Mouse (Mus musculus): ENCODE data around the gene Olfr10. TPM values are rescaled to one million over a fixed set of nuclear protein-coding genes. Genes with fewer than 3 reads are reported as not detected.

Olfr10 gene
- polyA plus RNA-seq, 1 experiment: not detected

GRCm38 (mm10) chr11:49322442-49322841 is 17.9 kb downstream of the Olfr10 start, which contains the start of gene Olfr1391:
Gene Olfr1391, plus strand, starts transcription at chr11:49322742.
- H3K79me3 ChIP-seq (ENCODE audit: low read depth): no peaks in the 10 kb centered on the region
- no peak within 1 kb of the TSS for H3ac ChIP-seq (ENCODE audit: control insufficient read depth, insufficient read length, low read depth)
- H3K36me3 ChIP-seq (ENCODE audit: control insufficient read depth, insufficient read depth): no peaks in the 10 kb centered on the region
- no peak for TF ChIP-seq FOSL1 (IDR thresholded peaks at IDR 0.05; ENCODE audit: insufficient read depth, low read length, poor library complexity, severe bottlenecking)
- TF ChIP-seq CEBPB (IDR thresholded peaks at IDR 0.05; ENCODE audit: low read depth): no peak
- TF ChIP-seq MYOG (IDR thresholded peaks at IDR 0.05; ENCODE audit: control insufficient read depth, extremely low read depth, insufficient read length): no peak
- TF ChIP-seq MAX (IDR thresholded peaks at IDR 0.05): no peak
- TF ChIP-seq CTCF (IDR thresholded peaks at IDR 0.05; ENCODE audit: control insufficient read depth, insufficient read depth, insufficient read length): no peak
- no peak for TF ChIP-seq USF1 (IDR thresholded peaks at IDR 0.05; ENCODE audit: low read depth)
- TF ChIP-seq MYOD1 (IDR thresholded peaks at IDR 0.05; ENCODE audit: control insufficient read depth, insufficient read length, low read depth): no peak
- H3K79me2 ChIP-seq (ENCODE audit: control insufficient read depth, insufficient read depth): no peaks in the 10 kb centered on the region
- H3K27me3 ChIP-seq (ENCODE audit: control insufficient read depth, insufficient read depth, insufficient read length): no peaks in the 10 kb centered on the region
- no peak within 1 kb of the TSS for H3K4me3 ChIP-seq (ENCODE audit: insufficient read depth, poor library complexity, severe bottlenecking)

- H3K27me3 ChIP-seq (ENCODE audit: control insufficient read depth, insufficient read depth, insufficient read length): no peaks in the 10 kb centered on the region
- H3K79me3 ChIP-seq (ENCODE audit: low read depth): no peaks in the 10 kb centered on the region
- no peak overlapping the region for H3ac ChIP-seq (ENCODE audit: control insufficient read depth, insufficient read length, low read depth)
- TF ChIP-seq CTCF (IDR thresholded peaks at IDR 0.05; ENCODE audit: control insufficient read depth, insufficient read depth, insufficient read length) (no peak), FOSL1 (IDR thresholded peaks at IDR 0.05; ENCODE audit: insufficient read depth, low read length, poor library complexity, severe bottlenecking) (no peak), MYOG (IDR thresholded peaks at IDR 0.05; ENCODE audit: control insufficient read depth, extremely low read depth, insufficient read length) (no peak), MAX (IDR thresholded peaks at IDR 0.05) (no peak), USF1 (IDR thresholded peaks at IDR 0.05; ENCODE audit: low read depth) (no peak), MYOD1 (IDR thresholded peaks at IDR 0.05; ENCODE audit: control insufficient read depth, insufficient read length, low read depth) (no peak), CEBPB (IDR thresholded peaks at IDR 0.05; ENCODE audit: low read depth) (no peak)
- no peaks in the 10 kb centered on the region for H3K79me2 ChIP-seq (ENCODE audit: control insufficient read depth, insufficient read depth)
- no peaks in the 10 kb centered on the region for H3K36me3 ChIP-seq (ENCODE audit: control insufficient read depth, insufficient read depth)
- H3K4me3 ChIP-seq (ENCODE audit: insufficient read depth, poor library complexity, severe bottlenecking): no peak overlapping the region
Observed at GRCm38 (mm10) chr11:49326726-49327125, 22.2 kb downstream of the Olfr10 start.

- Histone ChIP-seq H3K4me3 (ENCODE audit: insufficient read depth, poor library complexity, severe bottlenecking) (no peak overlapping the region), H3K27me3 (ENCODE audit: control insufficient read depth, insufficient read depth, insufficient read length) (no peaks in the 10 kb centered on the region), H3ac (ENCODE audit: control insufficient read depth, insufficient read length, low read depth) (no peak overlapping the region), H3K79me2 (ENCODE audit: control insufficient read depth, insufficient read depth) (no peaks in the 10 kb centered on the region), H3K79me3 (ENCODE audit: low read depth) (no peaks in the 10 kb centered on the region), H3K36me3 (ENCODE audit: control insufficient read depth, insufficient read depth) (no peaks in the 10 kb centered on the region)
- TF ChIP-seq USF1 (IDR thresholded peaks at IDR 0.05; ENCODE audit: low read depth) (no peak), CEBPB (IDR thresholded peaks at IDR 0.05; ENCODE audit: low read depth) (no peak), FOSL1 (IDR thresholded peaks at IDR 0.05; ENCODE audit: insufficient read depth, low read length, poor library complexity, severe bottlenecking) (no peak), MYOD1 (IDR thresholded peaks at IDR 0.05; ENCODE audit: control insufficient read depth, insufficient read length, low read depth) (no peak), CTCF (IDR thresholded peaks at IDR 0.05; ENCODE audit: control insufficient read depth, insufficient read depth, insufficient read length) (no peak), MAX (IDR thresholded peaks at IDR 0.05) (no peak), MYOG (IDR thresholded peaks at IDR 0.05; ENCODE audit: control insufficient read depth, extremely low read depth, insufficient read length) (no peak)
Observed at GRCm38 (mm10) chr11:49329686-49330085, 25.1 kb downstream of the Olfr10 start.

- Histone ChIP-seq H3K79me2 (ENCODE audit: control insufficient read depth, insufficient read depth) (no peaks in the 10 kb centered on the region), H3K27me3 (ENCODE audit: control insufficient read depth, insufficient read depth, insufficient read length) (no peaks in the 10 kb centered on the region), H3K36me3 (ENCODE audit: control insufficient read depth, insufficient read depth) (no peaks in the 10 kb centered on the region), H3K4me3 (ENCODE audit: insufficient read depth, poor library complexity, severe bottlenecking) (no peak within 1 kb of the TSS), H3ac (ENCODE audit: control insufficient read depth, insufficient read length, low read depth) (no peak within 1 kb of the TSS), H3K79me3 (ENCODE audit: low read depth) (no peaks in the 10 kb centered on the region)
- no peak for TF ChIP-seq FOSL1 (IDR thresholded peaks at IDR 0.05; ENCODE audit: insufficient read depth, low read length, poor library complexity, severe bottlenecking)
- TF ChIP-seq CTCF (IDR thresholded peaks at IDR 0.05; ENCODE audit: control insufficient read depth, insufficient read depth, insufficient read length): no peak
- no peak for TF ChIP-seq MAX (IDR thresholded peaks at IDR 0.05)
- no peak for TF ChIP-seq MYOG (IDR thresholded peaks at IDR 0.05; ENCODE audit: control insufficient read depth, extremely low read depth, insufficient read length)
- TF ChIP-seq CEBPB (IDR thresholded peaks at IDR 0.05; ENCODE audit: low read depth): no peak
- TF ChIP-seq MYOD1 (IDR thresholded peaks at IDR 0.05; ENCODE audit: control insufficient read depth, insufficient read length, low read depth): no peak
- TF ChIP-seq USF1 (IDR thresholded peaks at IDR 0.05; ENCODE audit: low read depth): no peak
Observed at GRCm38 (mm10) chr11:49334888-49335287, 30.3 kb downstream of the Olfr10 start, which contains the start of gene Olfr1390. Gene Olfr1390, plus strand, starts transcription at chr11:49335188.

- TF ChIP-seq FOSL1 (IDR thresholded peaks at IDR 0.05; ENCODE audit: insufficient read depth, low read length, poor library complexity, severe bottlenecking) (no peak), MYOG (IDR thresholded peaks at IDR 0.05; ENCODE audit: control insufficient read depth, extremely low read depth, insufficient read length) (no peak), MYOD1 (IDR thresholded peaks at IDR 0.05; ENCODE audit: control insufficient read depth, insufficient read length, low read depth) (no peak), CEBPB (IDR thresholded peaks at IDR 0.05; ENCODE audit: low read depth) (no peak), CTCF (IDR thresholded peaks at IDR 0.05; ENCODE audit: control insufficient read depth, insufficient read depth, insufficient read length) (no peak), USF1 (IDR thresholded peaks at IDR 0.05; ENCODE audit: low read depth) (no peak), MAX (IDR thresholded peaks at IDR 0.05) (no peak)
- no peaks in the 10 kb centered on the region for H3K36me3 ChIP-seq (ENCODE audit: control insufficient read depth, insufficient read depth)
- H3K4me3 ChIP-seq (ENCODE audit: insufficient read depth, poor library complexity, severe bottlenecking): no peak overlapping the region
- no peaks in the 10 kb centered on the region for H3K79me2 ChIP-seq (ENCODE audit: control insufficient read depth, insufficient read depth)
- H3K27me3 ChIP-seq (ENCODE audit: control insufficient read depth, insufficient read depth, insufficient read length): no peaks in the 10 kb centered on the region
- no peaks in the 10 kb centered on the region for H3K79me3 ChIP-seq (ENCODE audit: low read depth)
- no peak overlapping the region for H3ac ChIP-seq (ENCODE audit: control insufficient read depth, insufficient read length, low read depth)
Observed at GRCm38 (mm10) chr11:49337150-49337832, 32.8 kb downstream of the Olfr10 start.

Other genes with a start within 250 kb of the Olfr10 start
- gene Tgtp2, start 240.5 kb upstream of the Olfr10 start, polyA plus RNA-seq (2012; fragmentation: generic; extraction: Trizol): 0.12 TPM
- 1.7 TPM for gene Ifi47, start 228.2 kb upstream of the Olfr10 start, polyA plus RNA-seq (2012; fragmentation: generic; extraction: Trizol)
- not detected for gene Olfr1396, start 189.9 kb upstream of the Olfr10 start, polyA plus RNA-seq (2012; fragmentation: generic; extraction: Trizol)
- gene Olfr1395, start 162.5 kb upstream of the Olfr10 start, polyA plus RNA-seq (2012; fragmentation: generic; extraction: Trizol): not detected
- gene Olfr1394, start 150.4 kb upstream of the Olfr10 start, polyA plus RNA-seq (2012; fragmentation: generic; extraction: Trizol): not detected
- gene Btnl9, start 117.6 kb upstream of the Olfr10 start, polyA plus RNA-seq (2012; fragmentation: generic; extraction: Trizol): not detected
- gene Zfp62, start 101.4 kb upstream of the Olfr10 start, polyA plus RNA-seq (2012; fragmentation: generic; extraction: Trizol): 3.3 TPM
- 44.5 TPM for gene Mgat1, start 60.5 kb upstream of the Olfr10 start, polyA plus RNA-seq (2012; fragmentation: generic; extraction: Trizol)
- not detected for gene Olfr1393, start 26.4 kb upstream of the Olfr10 start, polyA plus RNA-seq (2012; fragmentation: generic; extraction: Trizol)
- not detected for gene Olfr1392, start 19.5 kb upstream of the Olfr10 start, polyA plus RNA-seq (2012; fragmentation: generic; extraction: Trizol)
- not detected for gene Olfr1391, start 18.0 kb downstream of the Olfr10 start, polyA plus RNA-seq (2012; fragmentation: generic; extraction: Trizol)
- not detected for gene Olfr1390, start 30.4 kb downstream of the Olfr10 start, polyA plus RNA-seq (2012; fragmentation: generic; extraction: Trizol)
- not detected for gene Olfr1389, start 118.3 kb downstream of the Olfr10 start, polyA plus RNA-seq (2012; fragmentation: generic; extraction: Trizol)
- not detected for gene Olfr1388, start 131.9 kb downstream of the Olfr10 start, polyA plus RNA-seq (2012; fragmentation: generic; extraction: Trizol)
- not detected for gene Olfr1387, start 150.6 kb downstream of the Olfr10 start, polyA plus RNA-seq (2012; fragmentation: generic; extraction: Trizol)
- not detected for gene Olfr1386, start 160.3 kb downstream of the Olfr10 start, polyA plus RNA-seq (2012; fragmentation: generic; extraction: Trizol)
- gene Olfr1385, start 184.3 kb downstream of the Olfr10 start, polyA plus RNA-seq (2012; fragmentation: generic; extraction: Trizol): not detected
- gene Olfr1384, start 202.0 kb downstream of the Olfr10 start, polyA plus RNA-seq (2012; fragmentation: generic; extraction: Trizol): not detected
- not detected for gene Olfr1383, start 214.9 kb downstream of the Olfr10 start, polyA plus RNA-seq (2012; fragmentation: generic; extraction: Trizol)
- gene Olfr1382, start 223.5 kb downstream of the Olfr10 start, polyA plus RNA-seq (2012; fragmentation: generic; extraction: Trizol): not detected
- gene Olfr1381, start 238.7 kb downstream of the Olfr10 start, polyA plus RNA-seq (2012; fragmentation: generic; extraction: Trizol): not detected